Comparison of ENCODE assay signal across 8 mouse cellular contexts in the genomic region with DNA sequence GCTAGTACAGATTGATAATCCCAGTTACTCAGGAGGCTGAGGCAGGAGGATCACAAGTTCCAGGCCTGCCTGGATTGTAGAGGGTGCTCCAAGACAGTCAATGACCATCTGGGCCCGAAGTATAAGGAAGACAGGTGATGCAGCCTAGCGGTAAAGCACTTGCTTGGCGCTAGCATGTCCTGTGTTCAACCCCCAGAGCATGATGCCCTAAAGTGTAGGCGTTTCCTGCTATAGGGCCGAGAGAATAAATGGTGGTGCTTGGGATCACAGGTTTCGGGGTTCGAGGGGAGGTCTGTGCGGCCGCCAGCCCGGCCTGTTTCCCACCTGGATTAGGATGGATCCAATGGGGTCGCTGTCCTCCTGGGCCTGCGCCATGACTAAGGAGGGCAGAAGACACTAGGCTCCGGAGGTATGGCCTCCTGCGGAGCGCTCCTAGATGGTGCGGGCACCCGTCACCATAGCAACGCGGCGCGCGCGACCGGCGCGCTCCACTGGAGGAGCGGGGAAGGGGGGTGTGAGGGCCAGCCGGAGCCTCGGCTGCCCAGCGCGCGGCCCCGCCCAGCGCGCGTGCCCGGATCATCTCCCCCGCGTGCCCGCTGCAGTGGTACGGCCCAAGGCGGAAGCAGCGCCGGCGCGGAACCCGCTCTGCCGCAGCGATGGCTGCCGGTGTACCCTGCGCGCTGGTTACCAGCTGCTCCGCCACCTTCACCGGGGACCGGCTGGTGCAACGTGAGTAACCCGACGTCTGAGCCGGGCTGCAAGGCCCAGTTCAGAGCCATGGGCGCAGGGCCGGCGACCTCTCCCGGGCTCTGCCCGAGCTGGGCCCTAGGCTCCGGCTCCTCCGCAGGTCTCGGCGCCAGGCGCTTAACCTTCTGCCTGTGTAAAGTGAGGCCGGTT. TPM values are rescaled to one million over a fixed set of nuclear protein-coding genes. Genes with fewer than 3 reads are reported as not detected.
DNase-seq lines count a peak whose midpoint lies in the region; ATAC-seq lines count a peak whose summit lies in the region.

TSS of gene Iqch (minus strand) at position 451 of the 897 bp plus-strand sequence.
TSS of gene Aagab (plus strand) at position 618 of the 897 bp plus-strand sequence.

- DNase-seq in adrenal gland, adult 18-20 months (ENCODE audit: low spot score in 2 of 2) = peak; percentile 96 to 98
- peak; percentile 95 for DNase-seq in embryo, embryonic 10.5 days (ENCODE audit: low spot score)
- peak; percentile 95 for DNase-seq in gastrocnemius, postnatal 14 days
- DNase-seq in left cerebral cortex, postnatal 10 days (ENCODE audit: extremely low spot score in 1 of 2, low spot score in 2 of 2) = peak; percentile 93 to 97
- peak; percentile 97 to 98 for DNase-seq in right cerebral cortex, postnatal 10 days (ENCODE audit: low spot score in 2 of 2)
- DNase-seq in urinary bladder, postnatal 14 days (ENCODE audit: low spot score) = peak; percentile 96

- ATAC-seq in inflammation-experienced regulatory T-cells, adult 6 months = peak; percentile 97
- peak; percentile 95 for ATAC-seq in megakaryocyte progenitor cell, adult 5-6 weeks (replicated peaks; ENCODE audit: poor library complexity)

- intact Hi-C loops in gastrocnemius, postnatal 14 days (cut with DNase I; ENCODE audit: low total_unique reads) = no loop called here
- intact Hi-C loops in left cerebral cortex, postnatal 10 days (cut with DNase I) = no loop called here

RNA-seq across cellular contexts. Expression of gene Iqch, which starts in this region (rescaled TPM):
- total RNA-seq in adrenal gland, adult 18-20 months (2021) = not detected
- under 1 TPM in 1 of 2 experiments, not detected in 1; 0.07 TPM for total RNA-seq in gastrocnemius, postnatal 14 days (2021)
- polyA plus RNA-seq in inflammation-experienced regulatory T-cells, adult 6 months (2017; shearing (Covaris generic)) = not detected
- not detected for total RNA-seq in left cerebral cortex, postnatal 10 days (2021)
- not detected in 2 replicates for total RNA-seq in megakaryocyte progenitor cell, adult 5-6 weeks (2015)
- total RNA-seq in megakaryocyte progenitor cell, adult 5-6 weeks (2017) = not detected in 2 replicates

RNA-seq across cellular contexts. Expression of gene Aagab, which starts in this region (rescaled TPM):
- total RNA-seq in adrenal gland, adult 18-20 months (2021) = 10 to 100 TPM; 26.4 to 28.8 TPM
- total RNA-seq in gastrocnemius, postnatal 14 days (2021) = 10 to 100 TPM in 1 of 2 experiments, 1 to 10 TPM in 1; 9.3 to 11.2 TPM
- 10 to 100 TPM; 31.0 to 49.0 (median 47.8) TPM for polyA plus RNA-seq in inflammation-experienced regulatory T-cells, adult 6 months (2017; shearing (Covaris generic))
- total RNA-seq in left cerebral cortex, postnatal 10 days (2021) = 10 to 100 TPM; 47.9 to 56.2 TPM
- total RNA-seq in megakaryocyte progenitor cell, adult 5-6 weeks (2015) = 16.0 and 18.0 TPM in 2 replicates
- total RNA-seq in megakaryocyte progenitor cell, adult 5-6 weeks (2017) = 30.9 and 34.6 TPM in 2 replicates

Comparison
In these comparisons a context has a peak if more than half of its experiments do, and no peak if none do; other contexts are left out.
1. Peak in every context shown above with its lines: DNase-seq and ATAC-seq.